Mouse (Mus musculus): ENCODE data around the gene Dennd6b. TPM values are rescaled to one million over a fixed set of nuclear protein-coding genes. Genes with fewer than 3 reads are reported as not detected.

The Dennd6b gene
- polyA plus RNA-seq, 1 experiment = 6.6 TPM

GRCm38 (mm10) chr15:89168922-89169321 is 27.4 kb downstream of the Dennd6b start:
- Histone ChIP-seq H3K4me2 (ENCODE audit: low read depth) (peak overlapping the region; percentile 78), H3K36me3 (ENCODE audit: control insufficient read depth, insufficient read depth) (peaks cover 34% of the 10 kb centered on the region), H3K4me3 (peak overlapping the region; percentile 3), H3ac (ENCODE audit: control insufficient read depth, insufficient read length) (no peak overlapping the region), H3K79me2 (ENCODE audit: control insufficient read depth, insufficient read depth) (peaks cover 59% of the 10 kb centered on the region), H3K27me3 (ENCODE audit: control insufficient read depth, insufficient read depth, insufficient read length) (no peaks in the 10 kb centered on the region)
- no peak for TF ChIP-seq MYOD1 (IDR thresholded peaks at IDR 0.05; ENCODE audit: control insufficient read depth in 1 of 3, insufficient read length in 2 of 3, low read depth in 2 of 3)
- peak; percentile 5 for TF ChIP-seq POLR2A (IDR thresholded peaks at IDR 0.05; ENCODE audit: insufficient read length, low read depth)
- TF ChIP-seq USF1 (IDR thresholded peaks at IDR 0.05; ENCODE audit: low read depth) = no peak
- no peak for TF ChIP-seq CEBPB (IDR thresholded peaks at IDR 0.05; ENCODE audit: insufficient read depth, poor library complexity, severe bottlenecking)
- TF ChIP-seq MAX (IDR thresholded peaks at IDR 0.05; ENCODE audit: low read depth) = no peak
- TF ChIP-seq POLR2AphosphoS2 (IDR thresholded peaks at IDR 0.05; ENCODE audit: insufficient read length, low read depth) = no peak

GRCm38 (mm10) chr15:89165478-89165877 is 30.8 kb downstream of the Dennd6b start:
- peak in 2 of 3 experiments; percentile 83 to 99 for TF ChIP-seq MYOD1 (IDR thresholded peaks at IDR 0.05; ENCODE audit: control insufficient read depth in 1 of 3, insufficient read length in 2 of 3, low read depth in 2 of 3)
- TF ChIP-seq POLR2AphosphoS2 (IDR thresholded peaks at IDR 0.05; ENCODE audit: insufficient read length, low read depth) = no peak
- no peak for TF ChIP-seq E2F4 (IDR thresholded peaks at IDR 0.05; ENCODE audit: insufficient read depth)
- peak; percentile 28 to 97 (median 91) for TF ChIP-seq MYOG (IDR thresholded peaks at IDR 0.05; ENCODE audit: control insufficient read depth in 1 of 3, insufficient read depth in 1 of 3, insufficient read length in 2 of 3, low read depth in 2 of 3)
- TF ChIP-seq POLR2A (IDR thresholded peaks at IDR 0.05; ENCODE audit: insufficient read length, low read depth) = no peak
- TF ChIP-seq TCF12 (IDR thresholded peaks at IDR 0.05; ENCODE audit: insufficient read depth, poor library complexity, severe bottlenecking) = peak; percentile 36
- no peak for TF ChIP-seq USF1 (IDR thresholded peaks at IDR 0.05; ENCODE audit: low read depth)
- no peak for TF ChIP-seq CEBPB (IDR thresholded peaks at IDR 0.05; ENCODE audit: insufficient read depth, poor library complexity, severe bottlenecking)
- TF ChIP-seq SRF (IDR thresholded peaks at IDR 0.05; ENCODE audit: control insufficient read depth, insufficient read length, low read depth) = no peak
- TF ChIP-seq REST (IDR thresholded peaks at IDR 0.05; ENCODE audit: insufficient read depth, insufficient read length) = no peak
- TF ChIP-seq MAX (IDR thresholded peaks at IDR 0.05; ENCODE audit: low read depth) = no peak
- peak; percentile 78 for TF ChIP-seq TCF3 (IDR thresholded peaks at IDR 0.05; ENCODE audit: insufficient read length, low read depth)
- H3K4me3 ChIP-seq = no peak overlapping the region
- H3K4me2 ChIP-seq (ENCODE audit: low read depth) = no peak overlapping the region
- H3K79me2 ChIP-seq (ENCODE audit: control insufficient read depth, insufficient read depth) = peaks cover 26% of the 10 kb centered on the region
- H3K36me3 ChIP-seq (ENCODE audit: control insufficient read depth, insufficient read depth) = peaks cover 59% of the 10 kb centered on the region
- H3K27me3 ChIP-seq (ENCODE audit: control insufficient read depth, insufficient read depth, insufficient read length) = no peaks in the 10 kb centered on the region
- H3ac ChIP-seq (ENCODE audit: control insufficient read depth, insufficient read length) = no peak overlapping the region

GRCm38 (mm10) chr15:89161397-89161796 is 34.9 kb downstream of the Dennd6b start:
- no peaks in the 10 kb centered on the region for H3K27me3 ChIP-seq (ENCODE audit: control insufficient read depth, insufficient read depth, insufficient read length)
- no peak for TF ChIP-seq CEBPB (IDR thresholded peaks at IDR 0.05; ENCODE audit: insufficient read depth, poor library complexity, severe bottlenecking)
- no peak for TF ChIP-seq REST (IDR thresholded peaks at IDR 0.05; ENCODE audit: insufficient read depth, insufficient read length)
- no peak for TF ChIP-seq MAX (IDR thresholded peaks at IDR 0.05; ENCODE audit: low read depth)
- no peak for TF ChIP-seq POLR2A (IDR thresholded peaks at IDR 0.05; ENCODE audit: insufficient read length, low read depth)
- no peak for TF ChIP-seq TCF12 (IDR thresholded peaks at IDR 0.05; ENCODE audit: insufficient read depth, poor library complexity, severe bottlenecking)
- no peak for TF ChIP-seq POLR2AphosphoS2 (IDR thresholded peaks at IDR 0.05; ENCODE audit: insufficient read length, low read depth)
- TF ChIP-seq SRF (IDR thresholded peaks at IDR 0.05; ENCODE audit: control insufficient read depth, insufficient read length, low read depth) = no peak
- TF ChIP-seq USF1 (IDR thresholded peaks at IDR 0.05; ENCODE audit: low read depth) = no peak
- H3K4me2 ChIP-seq (ENCODE audit: low read depth) = no peak overlapping the region
- no peaks in the 10 kb centered on the region for H3K79me2 ChIP-seq (ENCODE audit: control insufficient read depth, insufficient read depth)
- peaks cover 70% of the 10 kb centered on the region for H3K36me3 ChIP-seq (ENCODE audit: control insufficient read depth, insufficient read depth)
- H3ac ChIP-seq (ENCODE audit: control insufficient read depth, insufficient read length) = no peak overlapping the region
- no peak overlapping the region for H3K4me3 ChIP-seq

GRCm38 (mm10) chr15:89158516-89158915 is 37.8 kb downstream of the Dennd6b start:
- peaks cover 52% of the 10 kb centered on the region for H3K36me3 ChIP-seq (ENCODE audit: control insufficient read depth, insufficient read depth)

GRCm38 (mm10) chr15:89157954-89158353 is 38.3 kb downstream of the Dennd6b start:
- H3ac ChIP-seq (ENCODE audit: control insufficient read depth, insufficient read length) = no peak overlapping the region
- H3K79me2 ChIP-seq (ENCODE audit: control insufficient read depth, insufficient read depth) = no peaks in the 10 kb centered on the region
- H3K27me3 ChIP-seq (ENCODE audit: control insufficient read depth, insufficient read depth, insufficient read length) = no peaks in the 10 kb centered on the region
- TF ChIP-seq MYOG (IDR thresholded peaks at IDR 0.05; ENCODE audit: control insufficient read depth in 1 of 3, insufficient read depth in 1 of 3, insufficient read length in 2 of 3, low read depth in 2 of 3) (peak in 1 of 3 experiments; percentile 42), TCF12 (IDR thresholded peaks at IDR 0.05; ENCODE audit: insufficient read depth, poor library complexity, severe bottlenecking) (no peak)
- peaks cover 46% of the 10 kb centered on the region for H3K36me3 ChIP-seq (ENCODE audit: control insufficient read depth, insufficient read depth)
- no peak overlapping the region for H3K4me3 ChIP-seq
- no peak overlapping the region for H3K4me2 ChIP-seq (ENCODE audit: low read depth)

More at GRCm38 (mm10) chr15:89158516-89158915, 37.8 kb downstream of the Dennd6b start:
- no peak overlapping the region for H3K4me3 ChIP-seq
- no peak overlapping the region for H3ac ChIP-seq (ENCODE audit: control insufficient read depth, insufficient read length)
- H3K4me2 ChIP-seq (ENCODE audit: low read depth) = no peak overlapping the region
- no peaks in the 10 kb centered on the region for H3K27me3 ChIP-seq (ENCODE audit: control insufficient read depth, insufficient read depth, insufficient read length)
- H3K79me2 ChIP-seq (ENCODE audit: control insufficient read depth, insufficient read depth) = no peaks in the 10 kb centered on the region
- TF ChIP-seq POLR2AphosphoS2 (IDR thresholded peaks at IDR 0.05; ENCODE audit: insufficient read length, low read depth) = peak; percentile 6
- no peak for TF ChIP-seq MAX (IDR thresholded peaks at IDR 0.05; ENCODE audit: low read depth)
